Mouse (Mus musculus) MEL (cell line): ENCODE measurements around the gene Wwtr1. TPM values are rescaled to one million over a fixed set of nuclear protein-coding genes. Genes with fewer than 3 reads are reported as not detected.

Experiments
- DNase-seq: peaks from one replicate; pipeline ENCODE4 v3.0.0; 2011; ENCODE audit warnings: low read depth, low spot score
- H3K27ac ChIP-seq: 2 replicates; pipeline ENCODE4 v1.5.1; 2012; ENCODE audit warnings: low read depth, mild to moderate bottlenecking, control low read depth, low read length, moderate library complexity; ENCODE audit not compliant: control insufficient read depth
- H3K27me3 ChIP-seq, 2 experiments: fragments of 150-350 bp in 1 of 2; sonication (generic) in 1 of 2; 2 replicates each; pipeline ENCODE4 v1.6.1; 2012; ENCODE audit warnings: low read length in 2 of 2, mild to moderate bottlenecking in 2 of 2, improper control_type of control experiment in 1 of 2, moderate library complexity in 1 of 2; ENCODE audit not compliant: insufficient read depth in 2 of 2, control insufficient read depth in 1 of 2
- H3K36me3 ChIP-seq, 2 experiments: 2 replicates each; pipeline ENCODE4 v1.6.1; 2012 to 2014; ENCODE audit warnings: low read length in 2 of 2, improper control_type of control experiment in 1 of 2, inconsistent platforms in 1 of 2, mild to moderate bottlenecking in 1 of 2; ENCODE audit not compliant: insufficient read depth in 2 of 2, control insufficient read depth in 1 of 2
- H3K4me1 ChIP-seq, 2 experiments: fragments of 150-350 bp in 1 of 2; sonication (generic) in 1 of 2; 2 replicates each; pipeline ENCODE4 v1.6.1; 2012; ENCODE audit warnings: low read length in 2 of 2, improper control_type of control experiment in 1 of 2, mild to moderate bottlenecking in 1 of 2; ENCODE audit not compliant: insufficient read depth in 2 of 2, control insufficient read depth in 1 of 2
- H3K4me3 ChIP-seq, 2 experiments: fragments of 150-350 bp in 1 of 2; sonication (generic) in 1 of 2; 2 replicates each; pipeline ENCODE4 v1.5.1; 2012; ENCODE audit warnings: low read depth in 2 of 2, low read length in 2 of 2, mild to moderate bottlenecking in 2 of 2, moderate library complexity in 2 of 2, control low read depth in 1 of 2, improper control_type of control experiment in 1 of 2; ENCODE audit not compliant: control insufficient read depth in 1 of 2, insufficient read depth in 1 of 2
- H3K79me2 ChIP-seq: 2 replicates; pipeline ENCODE4 v1.6.1; 2012; ENCODE audit warnings: mild to moderate bottlenecking, low read length, moderate library complexity; ENCODE audit not compliant: control insufficient read depth, poor library complexity, insufficient read depth
- H3K9ac ChIP-seq: 2 replicates; pipeline ENCODE4 v1.6.1; 2012; ENCODE audit warnings: low read depth, mild to moderate bottlenecking, control low read depth, low read length, moderate library complexity; ENCODE audit not compliant: control insufficient read depth, poor library complexity, severe bottlenecking
- H3K9me3 ChIP-seq: fragments of 150-350 bp; sonication (generic); replicated peaks from 2 replicates; pipeline ENCODE4 v1.6.1; 2012; ENCODE audit warnings: mild to moderate bottlenecking, low read length, improper control_type of control experiment, moderate library complexity; ENCODE audit not compliant: insufficient read depth
- E2F4 ChIP-seq: IDR thresholded peaks from 2 replicates; pipeline ENCODE4 v1.6.1; 2011; ENCODE audit warnings: low read depth, low read length, improper control_type of control experiment, borderline replicate concordance
- ELF1 ChIP-seq: IDR thresholded peaks from 2 replicates; pipeline ENCODE4 v1.6.1; 2014; ENCODE audit warnings: low read depth, mild to moderate bottlenecking, inconsistent platforms, low read length, improper control_type of control experiment, moderate library complexity
- EP300 ChIP-seq, 2 experiments: IDR thresholded peaks; 2 replicates each; pipeline ENCODE4 v1.6.1; 2011; ENCODE audit warnings: improper control_type of control experiment in 2 of 2, low read length in 2 of 2, low read depth in 1 of 2, mild to moderate bottlenecking in 1 of 2
- GABPA ChIP-seq: IDR thresholded peaks from 2 replicates; pipeline ENCODE4 v1.6.1; 2012; ENCODE audit warnings: low read depth, mild to moderate bottlenecking, inconsistent platforms, low read length, improper control_type of control experiment, moderate library complexity
- GATA1 ChIP-seq: IDR thresholded peaks from 2 replicates; pipeline ENCODE4 v1.6.1; 2011; ENCODE audit warnings: low read depth, low read length, improper control_type of control experiment
- MAFK ChIP-seq: IDR thresholded peaks from 2 replicates; pipeline ENCODE4 v1.6.1; 2011; ENCODE audit warnings: low read depth, mild to moderate bottlenecking, low read length, improper control_type of control experiment, borderline replicate concordance
- MAX ChIP-seq: IDR thresholded peaks from 2 replicates; pipeline ENCODE4 v1.6.1; 2011; ENCODE audit warnings: low read length, improper control_type of control experiment
- MEF2A ChIP-seq: IDR thresholded peaks from 2 replicates; pipeline ENCODE4 v1.6.1; 2014; ENCODE audit warnings: low read depth, mild to moderate bottlenecking, inconsistent platforms, low read length, improper control_type of control experiment; ENCODE audit not compliant: poor library complexity, insufficient replicate concordance, severe bottlenecking; ENCODE audit errors: extremely low read depth
- MXI1 ChIP-seq: IDR thresholded peaks from 2 replicates; pipeline ENCODE4 v1.6.1; 2011; ENCODE audit warnings: mild to moderate bottlenecking, low read depth, low read length, improper control_type of control experiment
- POLR2A ChIP-seq, 2 experiments: IDR thresholded peaks; 2 replicates each; pipeline ENCODE4 v1.6.1; 2011 to 2012; ENCODE audit warnings: low read length in 2 of 2, mild to moderate bottlenecking in 2 of 2, control low read depth in 1 of 2, improper control_type of control experiment in 1 of 2, low read depth in 1 of 2, moderate library complexity in 1 of 2; ENCODE audit not compliant: control insufficient read depth in 1 of 2, insufficient read depth in 1 of 2, poor library complexity in 1 of 2
- POLR2AphosphoS5 ChIP-seq: IDR thresholded peaks from 2 replicates; pipeline ENCODE4 v1.6.1; 2012; ENCODE audit warnings: low read depth, borderline replicate concordance, mild to moderate bottlenecking, inconsistent platforms, low read length, moderate library complexity, mixed read lengths
- UBTF ChIP-seq: IDR thresholded peaks from 2 replicates; pipeline ENCODE4 v1.6.1; 2012; ENCODE audit warnings: low read depth, mild to moderate bottlenecking, inconsistent platforms, low read length, improper control_type of control experiment, moderate library complexity, borderline replicate concordance; ENCODE audit not compliant: insufficient read depth
- USF2 ChIP-seq, 2 experiments: IDR thresholded peaks; 2 replicates each; pipeline ENCODE4 v1.6.1; 2011 to 2012; ENCODE audit warnings: improper control_type of control experiment in 2 of 2, low read length in 2 of 2, borderline replicate concordance in 1 of 2, inconsistent platforms in 1 of 2, low read depth in 1 of 2, mild to moderate bottlenecking in 1 of 2; ENCODE audit not compliant: insufficient read depth in 1 of 2
- ZKSCAN1 ChIP-seq: IDR thresholded peaks from 2 replicates; pipeline ENCODE4 v1.6.1; 2012; ENCODE audit warnings: low read depth, mild to moderate bottlenecking, inconsistent platforms, low read length, improper control_type of control experiment, moderate library complexity
- ZMIZ1 ChIP-seq: IDR thresholded peaks from 2 replicates; pipeline ENCODE4 v1.6.1; 2012; ENCODE audit warnings: low read depth, mild to moderate bottlenecking, inconsistent platforms, low read length, improper control_type of control experiment, moderate library complexity
- polyA plus RNA-seq, 2 experiments: library from polyadenylated mRNA; stranded (reverse) in 1 of 2; unstranded in 1 of 2; fragments of >175 nt in 1 of 2; fragments of >200 nt in 1 of 2; gene quantifications; 2 replicates each; pipeline versions ENCODE4 v1.2.1 to v1.2.4; 2012; ENCODE audit warnings: low replicate concordance in 2 of 2, low read depth in 1 of 2; ENCODE audit not compliant: insufficient read length in 2 of 2, insufficient read depth in 1 of 2, missing spikeins in 1 of 2
- total RNA-seq: library from RNA; depleted of rRNA; stranded (reverse); fragments of 300-350 nt; gene quantifications from 2 replicates; pipeline ENCODE4 v1.2.3, GENCODE M21; 2012

Wwtr1 gene
- total and polyA plus RNA-seq, 3 experiments: not detected

- no peaks in the 10 kb centered on the region; a peak in 1 of 4 replicates for H3K27me3 ChIP-seq
Measured at GRCm38 (mm10) chr3:57603891-57604617, 28.3 kb upstream of the Wwtr1 start.

GRCm38 (mm10) chr3:57602610-57603009 is 26.9 kb upstream of the Wwtr1 start:
- no peak overlapping the region for H3K27ac ChIP-seq
- H3K4me1 ChIP-seq: no peaks in the 10 kb centered on the region
- TF ChIP-seq MAFK (no peak), MXI1 (no peak), GABPA (no peak), POLR2A (IDR thresholded peaks at IDR 0.05; ENCODE audit: control insufficient read depth in 1 of 2, insufficient read depth in 1 of 2, low read depth in 1 of 2, low read length in 2 of 2, poor library complexity in 1 of 2) (no peak), POLR2AphosphoS5 (no peak), MAX (no peak), MEF2A (no peak), EP300 (IDR thresholded peaks at IDR 0.05; ENCODE audit: low read depth in 1 of 2, low read length in 2 of 2) (no peak), E2F4 (no peak), ZKSCAN1 (no peak), USF2 (IDR thresholded peaks at IDR 0.05; ENCODE audit: borderline replicate concordance in 1 of 2, insufficient read depth in 1 of 2, low read depth in 1 of 2, low read length in 2 of 2) (no peak), ELF1 (no peak), ZMIZ1 (no peak)
- H3K4me3 ChIP-seq: no peak overlapping the region
- no peak overlapping the region for H3K9ac ChIP-seq
- H3K9me3 ChIP-seq: no peaks in the 10 kb centered on the region
- no peaks in the 10 kb centered on the region; a peak in 2 of 4 replicates for H3K27me3 ChIP-seq
- peak; percentile 17 for DNase-seq
- no peaks in the 10 kb centered on the region for H3K36me3 ChIP-seq
- no peaks in the 10 kb centered on the region for H3K79me2 ChIP-seq

More at GRCm38 (mm10) chr3:57603891-57604617, 28.3 kb upstream of the Wwtr1 start:
- no peak for TF ChIP-seq GATA1
- TF ChIP-seq UBTF: no peak
- no peak for TF ChIP-seq USF2 (IDR thresholded peaks at IDR 0.05; ENCODE audit: borderline replicate concordance in 1 of 2, insufficient read depth in 1 of 2, low read depth in 1 of 2, low read length in 2 of 2)
- no peak overlapping the region for H3K27ac ChIP-seq
- H3K9ac ChIP-seq: no peak overlapping the region
- no peaks in the 10 kb centered on the region for H3K36me3 ChIP-seq
- no peak for DNase-seq
- H3K4me1 ChIP-seq: no peaks in the 10 kb centered on the region
- no peaks in the 10 kb centered on the region for H3K9me3 ChIP-seq
- no peaks in the 10 kb centered on the region for H3K79me2 ChIP-seq
- no peak overlapping the region for H3K4me3 ChIP-seq
